Mouse (Mus musculus) spleen, adult 2 months (tissue): ENCODE data around the gene Ica1l. TPM values are rescaled to one million over a fixed set of nuclear protein-coding genes. Genes with fewer than 3 reads are reported as not detected.

Experiments used
- DNase-seq, 2 experiments: peaks; one replicate each; pipeline versions ENCODE4 v3.0.0 to v3.0.0-alpha.2; 2012 to 2021; ENCODE audit warnings: low spot score in 2 of 2, low read depth in 1 of 2
- H3K27ac ChIP-seq: fragments of 200-500 bp; 2 replicates; pipeline ENCODE4 v1.5.1; 2012; ENCODE audit warnings: low read length, inconsistent platforms; ENCODE audit not compliant: insufficient read depth
- H3K27me3 ChIP-seq: fragments of 200-500 bp; 2 replicates; pipeline ENCODE4 v1.6.1; 2012; ENCODE audit warnings: mild to moderate bottlenecking, moderate library complexity, low read length, inconsistent platforms; ENCODE audit not compliant: control insufficient read depth, insufficient read depth
- H3K36me3 ChIP-seq: fragments of 200-500 bp; 2 replicates; pipeline ENCODE4 v1.6.1; 2012; ENCODE audit warnings: mild to moderate bottlenecking, low read length, inconsistent platforms; ENCODE audit not compliant: control insufficient read depth, insufficient read depth
- H3K4me1 ChIP-seq: fragments of 200-500 bp; 2 replicates; pipeline ENCODE4 v1.6.1; 2011; ENCODE audit warnings: inconsistent platforms; ENCODE audit not compliant: control insufficient read depth, insufficient read depth, insufficient read length
- H3K4me3 ChIP-seq: fragments of 200-500 bp; 2 replicates; pipeline ENCODE4 v1.5.1; 2011; ENCODE audit warnings: mild to moderate bottlenecking, inconsistent platforms; ENCODE audit not compliant: insufficient read depth, insufficient read length; ENCODE audit errors: extremely low read depth
- CTCF ChIP-seq: fragments of 200-500 bp; IDR thresholded peaks from 2 replicates; pipeline ENCODE4 v1.5.1; 2011; ENCODE audit warnings: mild to moderate bottlenecking, inconsistent platforms; ENCODE audit not compliant: insufficient read depth, insufficient read length, insufficient replicate concordance; ENCODE audit errors: extremely low read depth
- POLR2A ChIP-seq: fragments of 200-500 bp; IDR thresholded peaks from 2 replicates; pipeline ENCODE4 v1.6.1; 2011; ENCODE audit warnings: low read depth, low read length, inconsistent platforms
- WGBS: fragments of 180-500 bp; shearing (Covaris S2); methylation state at CpG from one replicate; pipeline ENCODE4 v1.1.7; 2018; 5-methylcytosine and 5-hydroxymethylcytosine counted together
- polyA plus RNA-seq: library from polyadenylated mRNA; depleted of rRNA; stranded (reverse); fragments of >200 nt; gene quantifications from 2 replicates; pipeline ENCODE4 v1.2.3, GENCODE M21; 2012

Ica1l gene
- polyA plus RNA-seq, 1 experiment = 0.04 TPM

DNA sequence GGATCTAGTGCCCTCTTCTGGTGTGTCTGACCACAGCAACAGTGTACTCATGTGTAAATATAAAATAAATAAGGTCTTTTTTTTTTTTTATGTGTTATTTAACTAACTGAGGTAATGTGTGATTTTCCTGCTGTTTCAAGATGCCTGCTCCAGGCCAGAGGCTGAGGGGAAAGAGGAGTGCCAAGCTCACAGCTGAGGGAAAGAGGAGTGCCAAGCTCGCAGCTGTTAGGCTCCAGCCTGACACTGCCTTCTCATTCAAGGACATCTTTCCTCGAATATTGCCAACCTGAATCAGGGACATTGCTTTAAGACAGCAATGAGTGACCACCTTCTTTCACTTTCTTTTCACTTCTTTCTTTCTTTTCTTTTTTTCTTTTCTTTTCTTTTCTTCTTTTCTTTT lies 34.2 kb downstream of the Ica1l start:
- Histone ChIP-seq H3K4me1 (no peaks in the 10 kb centered on the region), H3K4me3 (no peak overlapping the region), H3K36me3 (no peaks in the 10 kb centered on the region), H3K27me3 (no peaks in the 10 kb centered on the region), H3K27ac (no peak overlapping the region)
- 86% methylated on average over 2 of the region's 2 CpGs for WGBS
- no peak for TF ChIP-seq CTCF
- no peak for TF ChIP-seq POLR2A
- DNase-seq = no peak

DNA sequence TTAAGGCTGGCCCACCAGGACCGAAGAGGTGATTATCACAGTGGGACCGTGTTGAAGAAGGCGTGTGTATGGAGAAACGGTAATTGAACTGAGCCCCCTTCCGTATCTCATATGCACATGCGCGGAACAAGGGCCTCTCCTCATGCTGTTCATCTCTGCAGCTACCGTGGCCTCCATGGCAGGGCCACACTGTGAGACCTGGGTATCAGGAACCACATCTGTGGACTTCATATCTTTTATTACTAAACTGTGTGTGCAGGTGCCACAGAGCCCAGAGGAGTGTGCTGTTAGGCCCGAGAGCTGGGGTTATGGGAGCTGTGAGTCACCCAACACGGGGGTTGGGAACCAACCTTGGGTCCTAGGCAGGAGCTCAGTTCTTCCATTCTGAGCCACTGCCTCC lies 35.6 kb downstream of the Ica1l start:
- H3K4me3 ChIP-seq = no peak overlapping the region
- 85% methylated on average over 10 of the region's 10 CpGs for WGBS
- H3K27me3 ChIP-seq = no peaks in the 10 kb centered on the region
- H3K36me3 ChIP-seq = no peaks in the 10 kb centered on the region
- H3K27ac ChIP-seq = no peak overlapping the region
- no peak for DNase-seq
- no peaks in the 10 kb centered on the region for H3K4me1 ChIP-seq
- TF ChIP-seq CTCF = no peak
- TF ChIP-seq POLR2A = no peak

DNA sequence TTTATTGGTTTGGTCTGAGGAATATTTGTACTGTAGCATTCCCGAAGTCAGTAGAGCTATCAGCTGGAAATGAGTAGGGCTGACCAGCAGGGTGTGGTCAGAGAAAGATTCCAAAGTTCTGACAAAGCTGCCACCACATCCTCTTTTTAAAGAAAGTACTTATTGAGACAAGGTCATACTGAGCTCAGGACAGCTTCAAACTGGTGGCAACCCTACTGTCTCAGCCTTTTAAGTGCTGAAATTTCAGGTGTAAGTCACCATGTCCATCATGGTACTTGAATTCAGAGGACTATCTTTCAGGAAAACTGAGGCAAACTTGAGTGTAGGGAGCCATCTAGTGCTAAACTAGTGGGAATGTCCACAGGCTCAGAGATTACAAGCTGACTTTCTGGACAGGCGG lies 42.7 kb downstream of the Ica1l start:
- WGBS = 53% methylated on average over 2 of the region's 2 CpGs
- H3K36me3 ChIP-seq = no peaks in the 10 kb centered on the region
- no peaks in the 10 kb centered on the region for H3K27me3 ChIP-seq
- no peak for DNase-seq
- H3K27ac ChIP-seq = no peak overlapping the region
- no peak for TF ChIP-seq CTCF
- TF ChIP-seq POLR2A = no peak
- no peaks in the 10 kb centered on the region for H3K4me1 ChIP-seq
- H3K4me3 ChIP-seq = no peak overlapping the region

DNA sequence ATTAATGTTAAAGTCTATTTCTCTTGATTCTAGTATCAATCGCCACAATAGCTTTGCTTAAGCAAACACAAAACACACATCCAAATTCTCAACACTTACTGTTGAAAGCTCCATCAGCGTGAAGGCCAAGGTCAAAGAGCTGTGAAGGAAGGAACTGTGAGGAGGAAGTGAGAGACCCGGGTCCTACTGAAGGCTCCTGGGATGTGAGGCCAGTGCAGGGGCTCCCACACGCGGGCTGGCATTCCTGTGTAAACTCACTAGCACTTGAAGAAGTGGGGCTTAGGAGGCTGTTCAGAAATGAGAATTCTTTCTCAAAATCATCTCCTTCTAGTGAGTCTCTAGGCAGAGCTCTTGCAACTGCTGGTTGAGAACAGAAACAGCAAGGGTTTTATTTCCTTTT lies 45.6 kb downstream of the Ica1l start:
- 31% methylated on average over 5 of the region's 5 CpGs for whole genome bisulfite sequencing
- no peaks in the 10 kb centered on the region for H3K36me3 ChIP-seq
- TF ChIP-seq CTCF = no peak
- TF ChIP-seq POLR2A = no peak

DNA sequence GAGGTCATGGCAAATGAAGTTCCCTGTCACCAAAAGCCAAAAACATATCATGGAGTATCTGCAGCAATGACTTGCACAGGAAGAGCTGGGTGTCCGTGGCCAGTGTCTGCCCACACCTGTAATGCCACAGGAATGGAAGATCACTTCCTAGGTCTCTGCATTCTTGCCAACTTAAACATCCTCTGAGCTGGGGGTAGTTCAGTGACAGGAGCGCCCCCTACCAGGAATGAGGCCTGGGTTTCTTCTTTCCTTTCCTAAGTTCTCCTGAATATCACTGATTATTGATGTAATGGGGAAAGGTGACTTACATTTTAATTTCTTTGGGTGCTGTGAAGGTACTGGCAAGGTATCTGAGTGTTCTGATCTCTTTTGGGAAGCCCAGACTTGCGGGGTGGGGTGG lies 47.3 kb downstream of the Ica1l start:
- Histone ChIP-seq H3K4me3 (no peak overlapping the region), H3K36me3 (peaks cover 2% of the 10 kb centered on the region), H3K27me3 (no peaks in the 10 kb centered on the region), H3K4me1 (no peaks in the 10 kb centered on the region), H3K27ac (no peak overlapping the region)
- no peak for TF ChIP-seq POLR2A
- no peak for TF ChIP-seq CTCF
- DNase-seq = no peak
- WGBS = 65% methylated on average over 3 of the region's 3 CpGs

More for the DNA sequence above, 45.6 kb downstream of the Ica1l start:
- no peaks in the 10 kb centered on the region for H3K4me1 ChIP-seq
- no peaks in the 10 kb centered on the region for H3K27me3 ChIP-seq
- DNase-seq = no peak
- H3K4me3 ChIP-seq = no peak overlapping the region
- H3K27ac ChIP-seq = no peak overlapping the region

DNA sequence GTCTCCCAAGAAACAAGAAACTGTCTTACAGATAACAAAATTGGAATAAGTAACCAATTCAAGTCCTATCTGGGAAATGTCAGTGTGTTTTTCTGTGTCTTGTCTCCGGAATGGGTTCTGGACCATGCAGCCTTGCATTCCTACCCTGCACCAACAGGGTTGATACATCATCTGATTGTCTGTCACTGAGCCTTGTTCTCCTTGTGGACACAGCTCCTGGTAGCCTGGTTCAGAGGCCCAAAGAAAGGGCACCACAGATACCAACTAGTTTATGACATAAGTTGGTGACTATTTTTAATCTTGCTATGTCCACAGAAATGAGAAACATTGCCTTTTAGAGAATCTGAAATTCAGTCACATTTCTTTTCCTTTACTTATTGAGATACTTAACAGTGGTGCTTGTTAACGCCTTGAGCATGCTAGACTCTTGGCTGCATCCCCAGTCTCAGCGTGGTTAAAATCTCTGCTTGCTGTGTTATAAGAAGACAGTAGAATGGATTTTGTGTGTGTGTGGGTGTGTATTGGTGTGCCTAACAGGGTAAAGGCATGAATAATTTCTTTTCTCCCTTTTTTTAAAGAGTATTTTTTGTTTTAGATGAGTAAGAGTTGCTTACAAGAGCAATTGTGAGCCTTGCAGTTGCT lies 55.5 kb downstream of the Ica1l start:
- no peaks in the 10 kb centered on the region for H3K27me3 ChIP-seq

DNA sequence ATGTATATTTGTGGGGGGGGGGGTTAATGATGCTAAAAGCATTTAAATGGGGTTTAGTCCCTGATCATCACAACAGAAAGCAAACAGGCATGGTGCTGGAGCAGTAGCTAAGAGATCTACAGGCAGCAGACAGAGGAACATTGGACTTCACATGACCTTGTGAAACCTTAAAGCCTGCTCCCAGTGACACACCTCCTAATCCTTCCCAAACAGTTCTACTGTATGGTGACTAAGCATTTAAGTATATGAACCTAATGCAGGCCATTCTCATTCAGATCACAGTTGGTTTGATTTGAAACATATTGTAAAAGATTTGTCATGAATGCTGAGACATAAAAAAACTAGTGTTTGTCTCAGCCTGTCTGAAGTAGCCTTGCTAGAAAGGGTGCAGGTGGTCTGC lies 56.4 kb downstream of the Ica1l start:
- Histone ChIP-seq H3K27ac (no peak overlapping the region), H3K27me3 (no peaks in the 10 kb centered on the region), H3K36me3 (peaks cover 10% of the 10 kb centered on the region), H3K4me3 (no peak overlapping the region), H3K4me1 (no peaks in the 10 kb centered on the region)
- DNase-seq = no peak
- no peak for TF ChIP-seq CTCF
- TF ChIP-seq POLR2A = no peak

More for the DNA sequence above, 55.5 kb downstream of the Ica1l start:
- peaks cover 7% of the 10 kb centered on the region for H3K36me3 ChIP-seq
- no peak for DNase-seq
- no peak overlapping the region for H3K4me3 ChIP-seq
- 93% methylated on average over 3 of the region's 3 CpGs for WGBS
- no peak overlapping the region for H3K27ac ChIP-seq
- TF ChIP-seq CTCF (no peak), POLR2A (no peak)
- no peaks in the 10 kb centered on the region for H3K4me1 ChIP-seq
